Comparison of ENCODE assay signal across 12 mouse cellular contexts in the genomic region with DNA sequence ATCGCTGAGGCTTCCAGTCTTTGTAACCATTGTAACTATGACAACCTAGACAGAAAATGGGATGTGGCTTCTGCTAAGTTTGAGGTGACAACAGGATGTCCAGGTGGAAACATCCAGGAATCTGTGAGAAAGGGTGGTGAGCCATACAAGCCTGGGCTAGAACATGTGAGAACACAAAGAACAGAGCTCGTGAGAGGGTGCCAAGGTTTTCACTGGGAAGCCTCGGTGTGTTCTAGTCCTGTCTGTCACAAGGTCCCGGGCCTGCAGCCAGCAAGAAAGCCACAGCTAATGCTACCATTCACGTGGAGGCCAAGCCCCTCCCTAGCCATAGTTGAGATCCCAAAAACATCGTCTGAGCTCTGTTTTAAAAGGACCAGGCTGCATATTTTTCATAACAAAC. TPM values are rescaled to one million over a fixed set of nuclear protein-coding genes. Genes with fewer than 3 reads are reported as not detected.
DNase-seq lines count a peak whose midpoint lies in the region; ATAC-seq lines count a peak whose summit lies in the region.
"Had no signal": no experiment of that assay in that cellular context is flagged by ENCODE, and none has a peak within 500 bp of the region (broad histone marks: within the 10 kb centered on the region; RNA-seq: fewer than 3 reads in every experiment).

No protein-coding gene starts in this region.

- ATAC-seq in inflammation-experienced regulatory T-cells, adult 6 months, result no peak
- ATAC-seq: forebrain, embryonic 13.5 days had no signal

- peak; percentile 30 to 48 for DNase-seq in cerebellum, postnatal 10 days
- DNase-seq in cerebellum, adult 11 months, result no peak
- peak; percentile 40 for DNase-seq in ovary, postnatal 36 days (ENCODE audit: low spot score)
- no peak for DNase-seq in ovary, postnatal 10 days (ENCODE audit: low spot score)
- DNase-seq in fat pad, adult 2 months (ENCODE audit: extremely low read depth, low read depth, low spot score), result peak; percentile 89
- peak; percentile 62 for DNase-seq in testis, postnatal 10 days (ENCODE audit: low spot score)
- DNase-seq in layer of hippocampus, postnatal 10 days (ENCODE audit: low spot score in 2 of 2), result no peak
- DNase-seq: B cell, adult 2 months; kidney, adult 9 months; lung, adult 2 months had no signal

RNA-seq across cellular contexts. Expression of a gene that starts 42.4 kb away (rescaled TPM):
- total RNA-seq in layer of hippocampus, postnatal 10 days (2021), result 10 to 100 TPM; 94.0 to 96.5 TPM
- polyA plus RNA-seq in inflammation-experienced regulatory T-cells, adult 6 months (2017; shearing (Covaris generic)), result 100 to 1,000 TPM; 108 to 123 (median 115) TPM

RNA-seq across cellular contexts. Expression of a gene that starts 44.1 kb away (rescaled TPM):
- 10 to 100 TPM; 27.4 to 27.6 TPM for total RNA-seq in layer of hippocampus, postnatal 10 days (2021)
- polyA plus RNA-seq in inflammation-experienced regulatory T-cells, adult 6 months (2017; shearing (Covaris generic)), result 10 to 100 TPM; 34.5 to 58.1 (median 44.4) TPM

RNA-seq across cellular contexts. Expression of a gene that starts 54.9 kb away (rescaled TPM):
- 100 to 1,000 TPM; 132 to 157 TPM for total RNA-seq in layer of hippocampus, postnatal 10 days (2021)
- polyA plus RNA-seq in inflammation-experienced regulatory T-cells, adult 6 months (2017; shearing (Covaris generic)), result 1 to 10 TPM in 2 of 3 experiments, under 1 TPM in 1; 0.94 to 3.8 (median 2.2) TPM

Comparison
In these comparisons a context has a peak if more than half of its experiments do, and no peak if none do; other contexts are left out.
1. DNase-seq: peak in cerebellum, postnatal 10 days (2 of 2), ovary, postnatal 36 days (single experiment), fat pad, adult 2 months (single experiment) and testis, postnatal 10 days (single experiment); none in cerebellum, adult 11 months (single experiment), ovary, postnatal 10 days (single experiment) and layer of hippocampus, postnatal 10 days (0 of 2).